Mouse (Mus musculus) liver, embryonic 11.5 days (tissue): Measurements from ENCODE around the gene Tnni3k. TPM values are rescaled to one million over a fixed set of nuclear protein-coding genes. Genes with fewer than 3 reads are reported as not detected.
"Not testable (repeated sequence)": the region's sequence is repeated elsewhere in the genome, so short reads cannot be mapped to it uniquely, and the experiment has no call there.

Experiments used
- ATAC-seq: fragments of 200-750 bp; cut with Nextera tagmentation; replicated peaks from 2 replicates; pipeline ENCODE4 v1.8.0; 2017; ENCODE audit warnings: moderate number of reproducible peaks, mild to moderate bottlenecking, moderate TSS enrichment, moderate library complexity; ENCODE audit not compliant: low FRiP score
- DNase-seq: peaks from one replicate; pipeline ENCODE4 v3.0.0-alpha.2; 2017; ENCODE audit warnings: low spot score
- H3K27ac ChIP-seq: fragments of 300-500 bp; sonication (generic); 2 replicates; pipeline ENCODE4 v1.5.1; 2014; ENCODE audit warnings: mild to moderate bottlenecking, low read depth, low read length, control low read depth
- H3K27me3 ChIP-seq: fragments of 300-500 bp; sonication (generic); replicated peaks from 2 replicates; pipeline ENCODE4 v1.6.1; 2014; ENCODE audit warnings: low read length, mixed read lengths; ENCODE audit not compliant: control insufficient read depth, insufficient read depth
- H3K36me3 ChIP-seq: fragments of 300-500 bp; sonication (generic); 2 replicates; pipeline ENCODE4 v1.6.1; 2014; ENCODE audit warnings: mild to moderate bottlenecking, low read length, moderate library complexity, mixed read lengths; ENCODE audit not compliant: control insufficient read depth, insufficient read depth
- H3K4me1 ChIP-seq: fragments of 300-500 bp; sonication (generic); replicated peaks from 2 replicates; pipeline ENCODE4 v1.6.1; 2014; ENCODE audit warnings: low read length, mixed read lengths; ENCODE audit not compliant: control insufficient read depth, insufficient read depth
- H3K4me2 ChIP-seq: fragments of 300-500 bp; sonication (generic); 2 replicates; pipeline ENCODE4 v1.6.1; 2014; ENCODE audit warnings: mild to moderate bottlenecking, control low read depth, moderate library complexity
- H3K4me3 ChIP-seq: fragments of 300-500 bp; sonication (generic); 2 replicates; pipeline ENCODE4 v1.5.1; 2014; ENCODE audit warnings: low read depth, low read length, control low read depth
- H3K9ac ChIP-seq: fragments of 300-500 bp; sonication (generic); 2 replicates; pipeline ENCODE4 v1.6.1; 2014; ENCODE audit warnings: low read depth, low read length, control low read depth
- H3K9me3 ChIP-seq: fragments of 300-500 bp; sonication (generic); 2 replicates; pipeline ENCODE4 v1.6.1; 2016; ENCODE audit warnings: low read length, inconsistent platforms, mixed read lengths; ENCODE audit not compliant: control insufficient read depth
- WGBS: fragments of 180-500 bp; shearing (Covaris S2); extraction: QIAGEN DNeasy Blood & Tissue Kit; methylation state at CpG from one replicate; pipeline ENCODE4 v1.1.7; 2014; 5-methylcytosine and 5-hydroxymethylcytosine counted together
- polyA plus RNA-seq: library from polyadenylated mRNA; unstranded; fragments of >200 nt; fragmentation: Nextera tagmentation; extraction: Ambion mirVana; gene quantifications from 2 replicates; pipeline ENCODE4 v1.2.1, GENCODE M21; 2014

Tnni3k gene
- polyA plus RNA-seq, 1 experiment from 2014 or later: 0.14 TPM

- ATAC-seq (no peak), DNase-seq (no peak)
- Histone ChIP-seq H3K27me3 (no peaks in the 10 kb centered on the region), H3K4me2 (no peak overlapping the region), H3K4me3 (no peak overlapping the region), H3K9ac (no peak overlapping the region), H3K9me3 (no peaks in the 10 kb centered on the region), H3K4me1 (no peaks in the 10 kb centered on the region), H3K27ac (no peak overlapping the region), H3K36me3 (no peaks in the 10 kb centered on the region)
- 91% methylated on average over 11 of the region's 11 CpGs for WGBS
Observed at GRCm38 (mm10) chr3:154837861-154838260, 217.3 kb downstream of the Tnni3k start.

- ATAC-seq (no peak), DNase-seq (no peak)
- no peak overlapping the region for H3K27ac ChIP-seq
- H3K36me3 ChIP-seq: no peaks in the 10 kb centered on the region
- no peaks in the 10 kb centered on the region for H3K4me1 ChIP-seq
- WGBS: 68% methylated on average over 3 of the region's 3 CpGs
- no peak overlapping the region for H3K4me2 ChIP-seq
- no peaks in the 10 kb centered on the region for H3K27me3 ChIP-seq
- no peak overlapping the region for H3K4me3 ChIP-seq
- H3K9me3 ChIP-seq: no peaks in the 10 kb centered on the region
- H3K9ac ChIP-seq: no peak overlapping the region
Observed at GRCm38 (mm10) chr3:154836137-154836536, 219.1 kb downstream of the Tnni3k start.

DNA sequence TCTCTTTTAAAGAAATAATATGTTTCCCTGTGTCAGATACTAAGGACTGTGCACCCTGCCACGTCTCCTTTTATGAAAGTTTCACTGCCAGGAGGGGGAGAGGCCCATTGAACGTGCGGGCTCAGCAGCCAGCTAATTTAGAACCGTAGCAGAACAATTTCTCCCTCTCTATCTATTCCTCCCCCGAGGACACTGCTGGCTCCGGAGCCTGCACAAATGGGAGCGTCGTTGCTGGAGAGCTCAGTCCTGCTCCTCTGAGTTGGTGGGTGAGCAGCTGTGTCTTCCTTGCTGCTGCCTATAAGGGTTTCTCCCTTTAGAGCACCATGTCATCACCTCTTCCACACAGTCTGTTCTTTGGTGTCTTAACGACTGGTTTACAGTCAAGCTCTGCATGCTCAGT lies 220.8 kb downstream of the Tnni3k start:
- Histone ChIP-seq H3K9me3 (no peaks in the 10 kb centered on the region), H3K27me3 (no peaks in the 10 kb centered on the region), H3K4me3 (no peak overlapping the region), H3K27ac (no peak overlapping the region), H3K9ac (no peak overlapping the region), H3K36me3 (no peaks in the 10 kb centered on the region), H3K4me2 (no peak overlapping the region), H3K4me1 (no peaks in the 10 kb centered on the region)
- DNase-seq (no peak), ATAC-seq (no peak)
- 75% methylated on average over 9 of the region's 9 CpGs for WGBS

- ATAC-seq (no peak), DNase-seq (no peak)
- Histone ChIP-seq H3K9ac (no peak overlapping the region), H3K4me1 (no peaks in the 10 kb centered on the region), H3K27ac (no peak overlapping the region), H3K27me3 (no peaks in the 10 kb centered on the region), H3K4me2 (no peak overlapping the region), H3K36me3 (no peaks in the 10 kb centered on the region), H3K9me3 (no peaks in the 10 kb centered on the region), H3K4me3 (no peak overlapping the region)
- 65% methylated on average over 3 of the region's 3 CpGs for WGBS
Observed at GRCm38 (mm10) chr3:154825739-154826138, 229.5 kb downstream of the Tnni3k start.

DNA sequence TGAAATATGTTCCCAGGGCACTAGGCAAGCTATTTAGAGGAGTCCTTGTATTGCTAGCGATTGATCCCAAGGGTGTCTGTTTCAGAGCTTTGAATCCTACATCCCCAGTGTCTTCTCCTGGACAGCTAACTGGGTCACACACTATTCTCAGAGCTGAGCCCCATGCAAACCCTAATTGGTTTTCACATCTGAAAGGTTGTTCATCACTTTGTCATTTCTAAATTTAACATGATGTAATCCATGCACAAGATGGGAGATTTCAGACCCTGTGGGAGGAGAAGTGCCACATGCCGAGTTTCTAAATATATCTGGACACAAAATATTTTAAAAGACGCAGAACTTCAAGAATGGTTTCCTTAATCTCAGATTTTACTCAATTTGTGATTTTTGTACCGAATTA lies 230.5 kb downstream of the Tnni3k start:
- no peaks in the 10 kb centered on the region for H3K9me3 ChIP-seq
- ATAC-seq (no peak), DNase-seq (no peak)
- H3K4me2 ChIP-seq: no peak overlapping the region
- H3K4me1 ChIP-seq: no peaks in the 10 kb centered on the region
- H3K4me3 ChIP-seq: no peak overlapping the region
- 74% methylated on average over 4 of the region's 4 CpGs for WGBS
- no peaks in the 10 kb centered on the region for H3K27me3 ChIP-seq
- H3K36me3 ChIP-seq: no peaks in the 10 kb centered on the region
- H3K9ac ChIP-seq: no peak overlapping the region
- no peak overlapping the region for H3K27ac ChIP-seq

DNA sequence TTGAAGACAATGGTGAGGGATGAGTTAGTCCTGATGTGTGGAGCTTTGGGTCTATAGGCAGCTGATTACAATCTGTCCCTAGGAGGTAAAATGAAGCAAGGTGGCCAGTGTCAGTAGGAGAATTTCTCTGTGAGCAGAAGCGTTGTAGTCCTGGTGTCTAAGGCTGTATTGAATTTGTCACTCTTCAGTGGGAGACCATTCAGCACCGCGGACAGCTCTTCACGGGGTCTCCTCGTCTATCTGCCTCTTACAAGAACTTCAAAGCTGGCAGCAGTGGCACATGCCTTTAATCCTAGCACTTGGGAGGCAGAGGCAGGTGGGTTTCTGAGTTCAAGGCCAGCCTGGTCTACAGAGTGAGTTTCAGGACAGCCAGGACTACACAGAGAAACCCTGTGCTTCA lies 235.5 kb downstream of the Tnni3k start:
- not testable (repeated sequence) for H3K9ac ChIP-seq, H3K4me1 ChIP-seq, H3K9me3 ChIP-seq, H3K4me3 ChIP-seq, H3K4me2 ChIP-seq, H3K27ac ChIP-seq, H3K27me3 ChIP-seq, H3K36me3 ChIP-seq
- WGBS: 17% methylated on average over 5 of the region's 5 CpGs
- DNase-seq (peak; percentile 49), ATAC-seq (0 out of 2 replicates have a peak, but pooled peaks have one; percentile 36)

- ATAC-seq: peak; percentile 32; the same call in 1 of the 2 replicates
Observed at GRCm38 (mm10) chr3:154817732-154818131, 237.5 kb downstream of the Tnni3k start.

DNA sequence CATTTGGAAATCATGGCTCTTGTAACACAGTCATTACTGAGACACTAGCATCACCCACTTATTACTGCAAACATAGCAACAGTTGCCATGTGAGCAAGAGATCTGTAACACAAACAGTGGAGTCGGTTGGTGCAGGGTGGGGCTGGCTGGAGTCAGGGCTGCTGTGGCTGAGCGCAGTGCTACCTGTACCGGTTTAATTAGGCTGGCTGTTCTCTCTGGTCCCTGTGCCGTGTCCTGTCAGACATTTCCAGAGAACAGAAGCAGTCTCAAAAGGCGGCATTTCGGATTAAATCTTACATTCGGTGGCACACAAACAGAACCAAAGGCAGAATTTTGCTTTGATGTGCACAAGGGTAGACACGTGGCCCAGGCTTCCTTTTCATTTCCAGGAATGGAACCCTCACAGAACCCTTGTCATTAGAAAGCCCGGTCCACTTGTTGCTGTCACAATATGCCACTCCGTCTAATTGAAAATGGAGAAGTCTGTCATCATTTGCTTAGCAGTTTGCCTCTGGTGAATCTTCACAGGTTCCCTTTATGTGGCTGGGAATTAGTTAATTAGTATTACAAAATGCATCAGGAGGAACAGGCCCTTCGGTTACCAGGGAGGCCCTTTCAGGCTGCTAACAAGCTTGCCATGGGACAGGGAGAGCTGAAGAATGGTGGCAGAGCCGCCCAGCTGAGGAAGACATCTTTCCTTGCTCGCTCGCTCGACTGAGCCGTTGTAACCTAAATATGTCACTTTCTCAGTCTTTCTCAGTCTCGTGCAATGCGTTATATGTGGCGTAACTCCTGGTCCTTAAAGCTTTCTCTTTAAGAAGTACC lies 238.2 kb downstream of the Tnni3k start:
- Histone ChIP-seq H3K4me2 (no peak overlapping the region), H3K27me3 (peaks cover 9% of the 10 kb centered on the region; the same call in 1 of the 2 replicates), H3K36me3 (no peaks in the 10 kb centered on the region), H3K4me3 (no peak overlapping the region), H3K9me3 (no peaks in the 10 kb centered on the region), H3K4me1 (no peaks in the 10 kb centered on the region), H3K9ac (no peak overlapping the region), H3K27ac (no peak overlapping the region)
- DNase-seq (no peak), ATAC-seq (no peak)
- 46% methylated on average over 19 of the region's 19 CpGs for WGBS

More at GRCm38 (mm10) chr3:154817732-154818131, 237.5 kb downstream of the Tnni3k start:
- Histone ChIP-seq H3K36me3 (no peaks in the 10 kb centered on the region), H3K27me3 (peaks cover 9% of the 10 kb centered on the region; the same call in 1 of the 2 replicates), H3K4me1 (no peaks in the 10 kb centered on the region), H3K27ac (no peak overlapping the region), H3K9me3 (no peaks in the 10 kb centered on the region), H3K4me2 (no peak overlapping the region), H3K4me3 (no peak overlapping the region), H3K9ac (no peak overlapping the region)
- no peak for DNase-seq
- WGBS: 4% methylated on average over 7 of the region's 7 CpGs

- Histone ChIP-seq H3K9me3 (no peaks in the 10 kb centered on the region), H3K4me3 (no peak overlapping the region), H3K4me1 (no peaks in the 10 kb centered on the region), H3K4me2 (no peak overlapping the region), H3K27me3 (peaks cover 9% of the 10 kb centered on the region; the same call in 1 of the 2 replicates), H3K9ac (no peak overlapping the region), H3K27ac (no peak overlapping the region), H3K36me3 (no peaks in the 10 kb centered on the region)
- no peak for DNase-seq
- no peak for ATAC-seq
- WGBS: 63% methylated on average over 3 of the region's 3 CpGs
Observed at GRCm38 (mm10) chr3:154816231-154816630, 239.0 kb downstream of the Tnni3k start.
